Mouse (Mus musculus) spleen, adult 18-20 months (tissue): ENCODE data around the gene Npr2.

Experiments
- DNase-seq, 2 experiments: peaks; one replicate each; pipeline ENCODE4 v3.0.0; 2022; ENCODE audit warnings: mixed read lengths in 2 of 2

Npr2 gene

DNA sequence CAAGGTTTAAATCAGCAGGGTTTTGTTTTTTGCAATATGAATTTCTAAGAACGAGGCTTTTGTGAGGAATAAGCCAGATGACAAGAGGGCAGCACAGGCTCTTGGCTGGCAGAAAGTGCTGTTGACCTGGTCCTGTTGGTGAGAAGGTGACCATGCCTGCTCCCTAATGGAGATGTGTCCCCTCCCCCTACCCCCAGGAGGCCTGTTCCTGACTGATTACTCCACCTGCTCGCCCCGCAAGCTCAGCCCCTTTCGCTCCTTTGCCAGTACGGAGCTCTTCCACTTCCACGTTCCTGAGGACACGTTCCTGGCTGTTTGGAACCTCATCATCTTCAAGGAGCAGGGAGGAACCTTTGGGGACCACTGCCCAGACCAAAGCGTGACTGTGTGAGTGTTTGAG, 42.0 kb downstream of the Npr2 start:
- DNase-seq = no peak

- DNase-seq = no peak
Observed at GRCm38 (mm10) chr4:43674974-43675373, 43.2 kb downstream of the Npr2 start.

GRCm38 (mm10) chr4:43675608-43676007, 43.9 kb downstream of the Npr2 start:
- no peak for DNase-seq

- DNase-seq = no peak
Observed at GRCm38 (mm10) chr4:43678541-43678940, 46.8 kb downstream of the Npr2 start.

GRCm38 (mm10) chr4:43679416-43680043, 47.8 kb downstream of the Npr2 start:
- no peak for DNase-seq

DNA sequence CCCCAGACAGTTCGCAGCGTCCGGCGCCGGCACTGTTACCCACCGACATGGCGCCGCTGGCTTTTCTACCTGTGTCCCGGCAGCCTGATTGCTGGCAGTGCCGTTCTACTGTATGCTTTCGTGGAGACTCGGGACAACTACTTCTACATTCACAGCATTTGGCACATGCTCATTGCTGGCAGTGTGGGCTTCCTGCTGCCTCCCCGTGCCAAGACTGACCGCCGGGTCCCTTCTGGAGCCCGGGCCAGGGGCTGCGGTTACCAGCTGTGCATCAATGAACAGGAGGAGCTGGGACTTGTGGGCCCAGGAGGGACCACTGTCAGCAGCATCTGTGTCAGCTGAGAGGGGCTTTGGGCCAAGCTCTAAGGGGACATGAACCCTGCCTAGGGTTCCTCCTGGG, 58.3 kb downstream of the Npr2 start:
- DNase-seq = no peak

DNA sequence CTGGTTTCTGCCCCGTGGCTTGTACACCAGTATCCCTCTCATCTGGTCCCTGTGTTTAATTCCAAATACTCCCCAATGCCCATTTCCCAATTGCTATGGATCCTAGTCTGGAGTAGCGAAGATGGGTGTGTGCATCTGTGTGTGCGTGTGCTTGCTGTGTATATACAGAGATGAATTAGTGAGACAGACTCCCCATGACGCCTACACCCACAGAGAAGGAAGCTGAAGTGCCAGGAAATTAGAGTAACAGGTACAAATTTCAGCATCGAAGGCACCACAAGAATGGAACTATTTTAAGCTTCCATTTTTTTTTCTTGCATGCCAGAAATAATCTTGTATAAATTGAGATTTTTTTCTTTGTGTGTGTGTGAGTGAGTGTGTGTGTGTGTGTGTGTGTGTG, 59.3 kb downstream of the Npr2 start:
- DNase-seq = no peak

DNA sequence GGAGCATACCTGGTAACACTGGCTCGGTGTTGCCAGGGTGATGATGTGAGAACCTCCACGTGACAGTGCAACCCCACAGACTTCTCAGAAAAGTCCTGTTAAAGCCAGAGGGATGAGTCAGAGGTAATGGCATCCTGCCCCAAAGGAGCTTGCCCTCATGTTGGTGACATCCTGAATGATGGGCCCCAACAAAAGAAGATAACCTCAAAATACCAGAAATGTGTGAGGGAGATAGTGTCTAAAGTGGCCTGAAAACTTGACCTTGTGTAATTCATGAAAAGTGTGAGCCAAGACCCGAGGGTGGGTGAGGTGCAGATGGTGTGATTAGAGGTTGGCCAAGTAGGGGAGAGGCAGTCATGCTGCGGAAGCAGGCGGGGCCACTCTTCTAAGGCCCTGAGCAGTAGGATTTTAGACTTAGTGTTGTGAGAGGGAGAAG, 62.1 kb downstream of the Npr2 start:
- DNase-seq = no peak

- no peak for DNase-seq
Observed at GRCm38 (mm10) chr4:43694439-43695248, 62.9 kb downstream of the Npr2 start.

DNA sequence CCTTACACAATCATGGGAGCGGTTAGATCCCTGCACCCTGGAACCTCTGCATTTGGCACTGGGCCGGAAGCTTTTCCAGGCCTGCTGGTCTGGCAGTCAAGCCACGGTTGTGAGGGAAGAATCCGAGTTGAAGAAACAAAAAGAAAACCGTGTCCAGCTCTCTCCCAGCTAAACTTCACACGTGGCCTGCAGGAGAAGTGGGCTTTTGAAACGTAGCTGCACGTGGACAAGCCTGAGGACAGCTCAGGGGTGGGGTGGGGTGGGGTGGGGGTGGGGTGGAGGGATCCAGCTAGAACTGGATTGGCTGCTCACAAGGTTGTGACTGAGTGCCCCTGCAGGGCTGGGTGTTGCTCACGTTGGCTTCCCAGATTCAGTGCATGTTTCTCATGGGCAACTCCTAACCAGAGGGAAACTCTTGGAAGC, 63.5 kb downstream of the Npr2 start:
- DNase-seq = no peak

- no peak for DNase-seq
Observed at GRCm38 (mm10) chr4:43696561-43696960, 64.8 kb downstream of the Npr2 start.

GRCm38 (mm10) chr4:43700707-43701106, 69.0 kb downstream of the Npr2 start, which contains the start of gene Olfr70:
Gene Olfr70 (minus strand): TSS chr4:43700807.
- no peak for DNase-seq
